Mouse (Mus musculus) CH12.LX (cell line): Measurements from ENCODE around the gene Mgat3. TPM values are rescaled to one million over a fixed set of nuclear protein-coding genes. Genes with fewer than 3 reads are reported as not detected.

Experiments
- DNase-seq: peaks from one replicate; pipeline ENCODE4 v3.0.0-alpha.2; 2013; ENCODE audit errors: extremely low read depth
- H3K27ac ChIP-seq: 2 replicates; pipeline ENCODE4 v1.5.1; 2012; ENCODE audit warnings: low read depth, mild to moderate bottlenecking, control low read depth, moderate library complexity; ENCODE audit not compliant: insufficient read depth
- H3K27me3 ChIP-seq: replicated peaks from 2 replicates; pipeline ENCODE3; 2012; ENCODE audit warnings: inconsistent platforms
- H3K36me3 ChIP-seq, 2 experiments: replicated peaks in 1 of 2; 2 replicates each; pipeline versions ENCODE3 to v1.6.1; 2012; ENCODE audit warnings: inconsistent platforms in 1 of 2, low read length in 1 of 2, mild to moderate bottlenecking in 1 of 2, mixed read lengths in 1 of 2, moderate library complexity in 1 of 2; ENCODE audit not compliant: control insufficient read depth in 1 of 2, insufficient read depth in 1 of 2
- H3K4me1 ChIP-seq, 2 experiments: 2 replicates each; pipeline ENCODE4 v1.6.1; 2012; ENCODE audit warnings: inconsistent platforms in 1 of 2, moderate library complexity in 1 of 2; ENCODE audit not compliant: insufficient read depth in 2 of 2, control insufficient read depth in 1 of 2
- H3K4me2 ChIP-seq: 2 replicates; pipeline ENCODE4 v1.6.1; 2012; ENCODE audit warnings: low read depth, mild to moderate bottlenecking, control low read depth; ENCODE audit not compliant: poor library complexity, insufficient read depth, severe bottlenecking
- H3K4me3 ChIP-seq, 3 experiments: fragments of 150-350 bp in 1 of 3; sonication (generic) in 1 of 3; replicated peaks in 1 of 3; 2 replicates each; pipeline versions ENCODE3 to v1.5.1; 2011 to 2012; ENCODE audit warnings: low read depth in 2 of 3, low read length in 2 of 3, mild to moderate bottlenecking in 2 of 3, moderate library complexity in 2 of 3, control low read depth in 1 of 3, improper control_type of control experiment in 1 of 3, inconsistent platforms in 1 of 3, mixed read lengths in 1 of 3; ENCODE audit not compliant: poor library complexity in 1 of 3
- H3K79me2 ChIP-seq: replicated peaks from 2 replicates; pipeline ENCODE4 v1.6.1; 2012; ENCODE audit warnings: mild to moderate bottlenecking, moderate library complexity; ENCODE audit not compliant: control insufficient read depth, poor library complexity, insufficient read depth, severe bottlenecking; ENCODE audit errors: extremely low read depth
- H3K9ac ChIP-seq: 2 replicates; pipeline ENCODE4 v1.6.1; 2012; ENCODE audit warnings: low read depth, mild to moderate bottlenecking, control low read depth, moderate library complexity; ENCODE audit not compliant: insufficient read depth
- H3K9me3 ChIP-seq: replicated peaks from 2 replicates; pipeline ENCODE3; 2012; ENCODE audit warnings: low read length, inconsistent platforms, mixed read lengths
- BHLHE40 ChIP-seq: IDR thresholded peaks from 2 replicates; pipeline ENCODE4 v1.6.1; 2011; ENCODE audit warnings: mild to moderate bottlenecking, low read depth, low read length, improper control_type of control experiment
- CHD1 ChIP-seq: IDR thresholded peaks from 2 replicates; pipeline ENCODE4 v1.6.1; 2012; ENCODE audit warnings: low read depth, low read length, improper control_type of control experiment, inconsistent platforms
- CHD2 ChIP-seq: IDR thresholded peaks from 2 replicates; pipeline ENCODE4 v1.6.1; 2011; ENCODE audit warnings: low read length, improper control_type of control experiment
- CTCF ChIP-seq, 2 experiments: IDR thresholded peaks in 1 of 2; conservative IDR thresholded peaks in 1 of 2; 2 replicates each; pipeline ENCODE4 v1.5.1; 2011 to 2012; ENCODE audit warnings: low read depth in 2 of 2, low read length in 2 of 2, improper control_type of control experiment in 1 of 2, inconsistent platforms in 1 of 2, mild to moderate bottlenecking in 1 of 2, moderate library complexity in 1 of 2
- ELF1 ChIP-seq: IDR thresholded peaks from 2 replicates; pipeline ENCODE4 v1.6.1; 2014; ENCODE audit warnings: low read depth, mild to moderate bottlenecking, inconsistent platforms, low read length, improper control_type of control experiment
- GABPA ChIP-seq: IDR thresholded peaks from 2 replicates; pipeline ENCODE4 v1.6.1; 2012; ENCODE audit warnings: low read depth, low read length, improper control_type of control experiment, inconsistent platforms; ENCODE audit not compliant: insufficient replicate concordance
- HCFC1 ChIP-seq: IDR thresholded peaks from 2 replicates; pipeline ENCODE4 v1.6.1; 2012; ENCODE audit warnings: low read depth, mild to moderate bottlenecking, inconsistent platforms, low read length, improper control_type of control experiment
- MEF2A ChIP-seq: IDR thresholded peaks from 2 replicates; pipeline ENCODE4 v1.6.1; 2014; ENCODE audit warnings: low read depth, mild to moderate bottlenecking, inconsistent platforms, low read length, improper control_type of control experiment, borderline replicate concordance
- NELFE ChIP-seq: IDR thresholded peaks from 2 replicates; pipeline ENCODE4 v1.6.1; 2011; ENCODE audit warnings: low read depth, low read length, improper control_type of control experiment
- NRF1 ChIP-seq: IDR thresholded peaks from 2 replicates; pipeline ENCODE4 v1.6.1; 2014; ENCODE audit warnings: low read depth, mild to moderate bottlenecking, inconsistent platforms, low read length, improper control_type of control experiment, moderate library complexity
- RAD21 ChIP-seq: IDR thresholded peaks from 2 replicates; pipeline ENCODE4 v1.6.1; 2011; ENCODE audit warnings: low read depth, mild to moderate bottlenecking, low read length, improper control_type of control experiment, moderate library complexity
- RCOR1 ChIP-seq: conservative IDR thresholded peaks from 2 replicates; pipeline ENCODE4 v1.6.1; 2012; ENCODE audit warnings: low read depth, mild to moderate bottlenecking, inconsistent platforms, low read length, improper control_type of control experiment
- SMC3 ChIP-seq: IDR thresholded peaks from 2 replicates; pipeline ENCODE4 v1.6.1; 2011; ENCODE audit warnings: low read depth, low read length, improper control_type of control experiment
- TBP ChIP-seq: conservative IDR thresholded peaks from 2 replicates; pipeline ENCODE4 v1.6.1; 2011; ENCODE audit warnings: low read depth, low read length, improper control_type of control experiment
- ZNF384 ChIP-seq: IDR thresholded peaks from 2 replicates; pipeline ENCODE4 v1.6.1; 2012; ENCODE audit warnings: low read depth, low read length, improper control_type of control experiment, inconsistent platforms
- dilution Hi-C: fragments of 300-500 bp; cut with MboI; formaldehyde crosslinking; loops from 2 replicates; pipeline ENCODE4 v1.14.3; 2020; ENCODE audit warnings: low sequenced_read_pairs; ENCODE audit not compliant: extremely low pct_unique_long_range_greater_than_20kb, extremely low pct_ligation_motif_present
- in situ Hi-C: fragments of 300-500 bp; cut with MboI; formaldehyde crosslinking; loops from 3 replicates; pipeline ENCODE4 v1.14.3; 2019; ENCODE audit warnings: low sequenced_read_pairs, low pct_ligation_motif_present, low pct_unique_long_range_greater_than_20kb, mixed read lengths
- polyA plus RNA-seq: library from polyadenylated mRNA; unstranded; fragments of >175 nt; gene quantifications from 2 replicates; pipeline ENCODE4 v1.2.1, GENCODE M21; 2012; ENCODE audit warnings: low read depth; ENCODE audit not compliant: insufficient read length
- total RNA-seq, 2 experiments: library from RNA; depleted of rRNA; stranded (reverse); fragments of 300-350 nt in 1 of 2; fragments of >200 nt in 1 of 2; gene quantifications; 2 replicates each; pipeline ENCODE4 v1.2.3; 2012 to 2014

The Mgat3 gene
- total and polyA plus RNA-seq, 3 experiments, result 0.09 to 0.36 (median 0.21) TPM

DNA sequence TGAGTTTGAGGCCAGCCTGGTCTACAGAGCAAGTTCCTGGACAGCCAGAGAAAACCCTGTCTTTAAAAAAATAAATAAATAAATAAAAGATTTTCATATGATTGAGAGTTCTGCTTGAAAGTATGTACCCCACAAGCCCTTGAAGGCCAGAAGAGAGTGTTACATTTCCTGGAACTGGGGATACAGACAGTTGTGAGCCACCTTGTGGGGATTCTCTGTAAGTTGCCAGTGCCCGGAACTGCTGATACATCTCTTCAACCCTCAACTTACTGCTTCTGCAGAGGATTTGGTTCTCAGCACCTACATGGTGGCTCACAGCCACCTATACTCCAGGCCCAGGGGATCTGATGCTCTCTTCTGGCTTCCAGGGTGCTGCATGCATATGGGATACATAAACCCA is 46.3 kb upstream of the Mgat3 start:
- DNase-seq, result peak; percentile 36
- Histone ChIP-seq H3K79me2 (no peaks in the 10 kb centered on the region), H3K4me1 (no peaks in the 10 kb centered on the region), H3K4me3 (no peak overlapping the region), H3K27me3 (no peaks in the 10 kb centered on the region), H3K9me3 (no peaks in the 10 kb centered on the region), H3K36me3 (no peaks in the 10 kb centered on the region), H3K27ac (no peak overlapping the region), H3K9ac (no peak overlapping the region), H3K4me2 (no peak overlapping the region)
- TF ChIP-seq RCOR1 (no peak), HCFC1 (no peak), SMC3 (peak; percentile 60), RAD21 (peak; percentile 24), CTCF (conservative IDR thresholded peaks at IDR 0.05 in 1 of 2, IDR thresholded peaks at IDR 0.05 in 1 of 2; ENCODE audit: low read depth in 2 of 2, low read length in 2 of 2) (peak in 1 of 2 experiments; percentile 65; a peak in 2 of 4 replicates), ELF1 (peak; percentile 46; the same call in 1 of the 2 replicates)
- dilution Hi-C loops, result no loop called here
- in situ Hi-C loops, result no loop called here

DNA sequence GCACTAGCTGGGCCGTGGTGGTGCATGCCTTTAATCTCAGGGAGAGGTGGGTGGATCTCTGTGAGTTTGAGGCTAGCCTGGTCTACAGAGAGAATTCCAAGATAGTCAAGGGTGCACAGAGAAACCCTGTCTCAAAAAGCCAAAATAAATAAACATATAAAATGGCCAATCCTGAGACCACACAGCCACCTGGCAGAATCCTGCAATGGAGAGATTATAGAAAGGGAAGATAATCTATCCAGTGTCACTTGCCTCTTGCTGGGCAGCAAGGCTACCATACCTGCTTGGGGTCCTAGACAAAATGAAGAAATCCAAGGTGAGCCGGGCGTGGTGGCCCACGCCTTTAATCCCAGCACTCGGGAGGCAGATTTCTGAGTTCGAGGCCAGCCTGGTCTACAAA is 43.5 kb upstream of the Mgat3 start:
- H3K79me2 ChIP-seq, result peaks cover 13% of the 10 kb centered on the region; the same call in 1 of the 2 replicates
- H3K9me3 ChIP-seq, result no peaks in the 10 kb centered on the region
- DNase-seq, result no peak
- H3K27ac ChIP-seq, result no peak overlapping the region
- TF ChIP-seq TBP, result no peak
- TF ChIP-seq ZNF384, result no peak
- TF ChIP-seq NELFE, result no peak
- no peak for TF ChIP-seq RAD21
- no peak for TF ChIP-seq BHLHE40
- TF ChIP-seq NRF1, result no peak
- no peak for TF ChIP-seq CHD2
- TF ChIP-seq GABPA, result no peak
- dilution Hi-C loops, result no loop called here
- no peak overlapping the region for H3K4me2 ChIP-seq
- no peaks in the 10 kb centered on the region for H3K27me3 ChIP-seq
- H3K9ac ChIP-seq, result no peak overlapping the region
- H3K4me1 ChIP-seq, result peaks cover 6 to 13% of the 10 kb centered on the region in 2 experiments
- in situ Hi-C loops, result no loop called here
- H3K4me3 ChIP-seq, result no peak overlapping the region
- no peaks in the 10 kb centered on the region for H3K36me3 ChIP-seq

DNA sequence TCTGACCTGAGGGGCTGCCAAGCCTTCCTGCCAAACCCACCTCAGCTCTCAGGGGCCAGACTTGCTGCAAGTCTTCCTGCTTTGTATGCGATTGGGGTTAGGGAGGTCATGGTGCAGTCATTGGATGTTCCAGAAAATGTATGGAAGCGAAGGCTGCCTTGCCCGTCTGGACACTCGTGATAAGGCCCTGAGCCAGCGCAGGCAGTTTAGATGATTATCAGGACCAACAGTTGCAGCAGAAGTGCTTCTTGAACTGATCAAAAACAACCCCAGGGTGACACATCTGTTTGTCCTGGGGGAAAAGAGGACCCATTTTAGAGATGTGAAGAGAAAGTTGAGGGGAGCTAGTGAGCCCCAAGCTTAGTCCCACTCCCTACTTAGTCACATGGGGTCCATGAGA is 42.8 kb upstream of the Mgat3 start:
- no peak overlapping the region for H3K9ac ChIP-seq
- H3K4me3 ChIP-seq, result no peak overlapping the region
- H3K36me3 ChIP-seq, result peaks cover 0 to 2% of the 10 kb centered on the region in 2 experiments
- H3K4me2 ChIP-seq, result no peak overlapping the region
- dilution Hi-C loops, result no loop called here
- H3K4me1 ChIP-seq, result peaks cover 6 to 20% of the 10 kb centered on the region in 2 experiments
- H3K9me3 ChIP-seq, result no peaks in the 10 kb centered on the region
- no peaks in the 10 kb centered on the region for H3K27me3 ChIP-seq
- no peak for TF ChIP-seq SMC3
- TF ChIP-seq RCOR1, result no peak
- no peak for TF ChIP-seq MEF2A
- no peak for TF ChIP-seq CHD1
- peaks cover 15% of the 10 kb centered on the region; the same call in 1 of the 2 replicates for H3K79me2 ChIP-seq
- no peak overlapping the region for H3K27ac ChIP-seq
- DNase-seq, result no peak
- in situ Hi-C loops, result no loop called here
